Mouse (Mus musculus) kidney, embryonic 14.5 days (tissue): ENCODE data around the gene Ccdc9b. TPM values are rescaled to one million over a fixed set of nuclear protein-coding genes. Genes with fewer than 3 reads are reported as not detected.

ENCODE experiments used
- ATAC-seq: fragments of 200-750 bp; cut with Nextera tagmentation; 2 replicates; pipeline ENCODE4 v1.8.0; 2017; ENCODE audit warnings: moderate number of reproducible peaks, mild to moderate bottlenecking, moderate TSS enrichment, moderate library complexity; ENCODE audit not compliant: low FRiP score, low TSS enrichment
- H3K27ac ChIP-seq: fragments of 300-500 bp; sonication (generic); 2 replicates; pipeline ENCODE4 v1.5.1; 2014; ENCODE audit warnings: low read depth, mild to moderate bottlenecking, low read length, moderate library complexity, mixed read lengths
- H3K27me3 ChIP-seq: fragments of 300-500 bp; sonication (generic); 2 replicates; pipeline ENCODE4 v1.6.1; 2014; ENCODE audit warnings: mild to moderate bottlenecking, low read length; ENCODE audit not compliant: control insufficient read depth, insufficient read depth
- H3K36me3 ChIP-seq: fragments of 300-500 bp; sonication (generic); 2 replicates; pipeline ENCODE4 v1.6.1; 2014; ENCODE audit warnings: low read length, mixed read lengths; ENCODE audit not compliant: control insufficient read depth, insufficient read depth
- H3K4me1 ChIP-seq: fragments of 300-500 bp; sonication (generic); 2 replicates; pipeline ENCODE4 v1.6.1; 2014; ENCODE audit warnings: low read length, mixed read lengths; ENCODE audit not compliant: control insufficient read depth, insufficient read depth
- H3K4me2 ChIP-seq: fragments of 300-500 bp; sonication (generic); replicated peaks from 2 replicates; pipeline ENCODE4 v1.6.1; 2014; ENCODE audit warnings: low read depth, mild to moderate bottlenecking, low read length
- H3K4me3 ChIP-seq: fragments of 300-500 bp; sonication (generic); 2 replicates; pipeline ENCODE4 v1.5.1; 2014; ENCODE audit warnings: mild to moderate bottlenecking, low read length
- H3K9ac ChIP-seq: fragments of 300-500 bp; sonication (generic); 2 replicates; pipeline ENCODE4 v1.6.1; 2014; ENCODE audit warnings: low read depth, mild to moderate bottlenecking, low read length, moderate library complexity
- H3K9me3 ChIP-seq: fragments of 300-500 bp; sonication (generic); 2 replicates; pipeline ENCODE4 v1.6.1; 2016; ENCODE audit warnings: low read length; ENCODE audit not compliant: control insufficient read depth
- WGBS: fragments of 180-500 bp; shearing (Covaris S2); extraction: QIAGEN DNeasy Blood & Tissue Kit; methylation state at CpG from one replicate; pipeline ENCODE4 v1.1.7; 2014; 5-methylcytosine and 5-hydroxymethylcytosine counted together
- polyA plus RNA-seq: library from polyadenylated mRNA; unstranded; fragments of >200 nt; fragmentation: Nextera tagmentation; extraction: Ambion mirVana; gene quantifications from 2 replicates; pipeline ENCODE4 v1.2.1, GENCODE M21; 2014

Ccdc9b gene
- polyA plus RNA-seq, 1 experiment from 2014 or later = 0.68 TPM

DNA sequence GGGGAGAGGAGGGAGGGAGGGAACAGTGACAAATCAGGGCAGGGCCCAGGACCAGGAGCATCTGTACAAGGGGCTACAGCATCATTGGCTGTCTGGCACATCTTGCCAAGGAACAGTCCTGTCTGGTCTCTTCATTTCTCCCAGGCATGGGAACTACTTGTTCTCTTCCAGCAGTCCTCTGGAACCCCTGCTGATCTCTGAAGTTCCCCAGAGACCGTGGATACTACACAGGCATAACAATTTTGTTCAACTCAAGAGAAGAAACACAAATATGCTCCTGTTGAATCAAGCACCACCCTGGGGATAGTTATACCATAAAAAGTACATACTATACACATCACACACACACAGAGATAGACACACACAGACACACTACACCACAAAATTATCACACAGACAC, 18.7 kb upstream of the Ccdc9b start:
- Histone ChIP-seq H3K4me1 (peaks cover 6% of the 10 kb centered on the region; the same call in 1 of the 2 replicates), H3K27me3 (0 out of 2 replicates have a peak, but pooled peaks cover 4% of the 10 kb centered on the region), H3K9me3 (no peaks in the 10 kb centered on the region), H3K4me3 (no peak overlapping the region), H3K9ac (no peak overlapping the region), H3K4me2 (no peak overlapping the region), H3K36me3 (no peaks in the 10 kb centered on the region), H3K27ac (no peak overlapping the region)
- 59% methylated on average over 1 of the region's 1 CpGs for WGBS
- ATAC-seq = no peak

- H3K4me3 ChIP-seq = peak within 1 kb of the TSS; percentile 34
- no peak within 1 kb of the TSS for H3K27ac ChIP-seq
- no peaks in the 10 kb centered on the region for H3K36me3 ChIP-seq
- peaks cover 6% of the 10 kb centered on the region; the same call in 1 of the 2 replicates for H3K4me1 ChIP-seq
- 0 out of 2 replicates have a peak, but pooled peaks cover 4% of the 10 kb centered on the region for H3K27me3 ChIP-seq
- peak; percentile 91 for ATAC-seq
- 12% methylated on average over 39 of the region's 39 CpGs for WGBS
- H3K9me3 ChIP-seq = no peaks in the 10 kb centered on the region
- H3K9ac ChIP-seq = 0 out of 2 replicates have a peak within 1 kb of the TSS, but pooled peaks have one; percentile 7
- peak within 1 kb of the TSS; percentile 69 for H3K4me2 ChIP-seq
Observed at GRCm38 (mm10) chr2:118779504-118780480, 17.3 kb upstream of the Ccdc9b start, which contains the start of gene Disp2. Gene Disp2, plus strand, starts transcription at chr2:118779719.

- 0 out of 2 replicates have a peak overlapping the region, but pooled peaks have one; percentile 7 for H3K9ac ChIP-seq
- H3K27me3 ChIP-seq = 0 out of 2 replicates have a peak, but pooled peaks cover 4% of the 10 kb centered on the region
- H3K9me3 ChIP-seq = no peaks in the 10 kb centered on the region
- peak overlapping the region; percentile 69 for H3K4me2 ChIP-seq
- H3K4me3 ChIP-seq = peak overlapping the region; percentile 34
- H3K4me1 ChIP-seq = peaks cover 6% of the 10 kb centered on the region; the same call in 1 of the 2 replicates
- WGBS = 7% methylated on average over 10 of the region's 10 CpGs
- H3K27ac ChIP-seq = no peak overlapping the region
- 0 out of 2 replicates have a peak, but pooled peaks have one; percentile 20 for ATAC-seq
- H3K36me3 ChIP-seq = no peaks in the 10 kb centered on the region
Observed at GRCm38 (mm10) chr2:118779065-118779464, 16.6 kb upstream of the Ccdc9b start.

DNA sequence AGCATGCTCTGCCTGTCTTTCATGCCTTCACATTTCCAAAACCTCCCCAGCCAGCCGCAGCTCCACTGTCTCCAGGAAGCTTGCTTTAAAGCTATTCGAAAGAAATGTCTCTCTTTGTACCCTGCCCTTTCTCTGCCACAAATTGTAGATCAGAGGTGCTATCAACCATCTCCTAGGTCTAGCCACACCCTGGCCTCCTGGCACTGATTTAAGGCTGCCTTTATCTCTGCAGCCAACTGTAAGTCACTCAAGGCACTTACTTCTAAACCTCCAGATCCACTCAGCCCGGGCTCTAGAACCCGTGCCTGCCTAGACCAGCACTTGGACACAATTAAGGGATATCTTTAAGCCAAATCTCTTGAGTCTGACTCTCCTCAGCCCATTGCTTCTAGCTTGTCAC, 16.0 kb upstream of the Ccdc9b start:
- 74% methylated on average over 4 of the region's 4 CpGs for WGBS
- H3K9ac ChIP-seq = no peak overlapping the region
- no peak overlapping the region for H3K27ac ChIP-seq

DNA sequence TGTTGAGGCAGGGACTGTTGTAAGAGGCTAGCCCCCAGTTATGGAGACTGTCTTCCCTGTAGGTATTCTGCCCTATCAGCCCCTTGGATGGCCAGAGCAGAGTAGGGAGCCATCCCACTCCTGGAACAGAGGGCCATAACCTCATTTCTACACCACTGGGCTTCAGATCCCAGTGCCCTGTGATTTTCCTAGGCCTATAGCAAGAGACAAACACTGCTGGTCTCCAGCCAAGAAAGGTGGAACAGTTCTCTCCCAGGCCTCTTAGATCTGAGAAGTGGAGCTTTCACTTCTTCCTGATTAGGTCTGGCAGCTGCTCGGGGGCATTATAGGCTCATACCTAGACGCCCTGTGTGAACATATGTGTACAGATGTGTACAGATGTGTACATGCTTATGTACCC, 13.8 kb upstream of the Ccdc9b start:
- peaks cover 6% of the 10 kb centered on the region; the same call in 1 of the 2 replicates for H3K4me1 ChIP-seq
- no peaks in the 10 kb centered on the region for H3K36me3 ChIP-seq
- H3K27ac ChIP-seq = no peak overlapping the region
- no peak overlapping the region for H3K4me3 ChIP-seq
- no peak overlapping the region for H3K9ac ChIP-seq
- H3K9me3 ChIP-seq = no peaks in the 10 kb centered on the region
- H3K4me2 ChIP-seq = no peak overlapping the region
- no peak for ATAC-seq
- 0 out of 2 replicates have a peak, but pooled peaks cover 4% of the 10 kb centered on the region for H3K27me3 ChIP-seq
- WGBS = 69% methylated on average over 2 of the region's 2 CpGs

More for the DNA sequence above, 16.0 kb upstream of the Ccdc9b start:
- Histone ChIP-seq H3K4me2 (no peak overlapping the region), H3K27me3 (0 out of 2 replicates have a peak, but pooled peaks cover 4% of the 10 kb centered on the region), H3K9me3 (no peaks in the 10 kb centered on the region), H3K4me3 (no peak overlapping the region), H3K36me3 (no peaks in the 10 kb centered on the region), H3K4me1 (peaks cover 6% of the 10 kb centered on the region; the same call in 1 of the 2 replicates)
- ATAC-seq = no peak

DNA sequence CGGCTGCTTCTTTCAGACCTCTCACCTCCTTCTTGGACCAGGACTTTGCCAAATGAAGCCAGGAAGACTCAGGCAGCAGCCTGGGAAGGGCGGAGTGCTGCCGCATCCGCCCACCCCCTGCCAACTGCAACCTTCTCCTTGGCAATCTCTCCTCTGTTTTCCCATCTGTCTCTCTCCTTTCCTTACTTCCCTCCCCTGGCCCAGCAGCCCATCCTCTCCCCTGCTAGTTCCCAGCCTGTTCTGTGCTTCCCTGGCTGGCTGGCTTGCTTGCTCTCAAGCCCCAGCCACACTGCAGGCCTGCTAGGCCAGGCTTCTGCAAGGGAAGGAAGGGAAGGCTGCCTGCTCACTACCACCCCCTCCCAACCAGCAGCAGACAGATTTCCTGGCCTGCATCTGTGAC, 13.4 kb upstream of the Ccdc9b start:
- no peak overlapping the region for H3K27ac ChIP-seq
- WGBS = 56% methylated on average over 3 of the region's 4 CpGs
- ATAC-seq = no peak

GRCm38 (mm10) chr2:118775396-118775795, 12.9 kb upstream of the Ccdc9b start:
- no peak overlapping the region for H3K27ac ChIP-seq
- 0 out of 2 replicates have a peak, but pooled peaks cover 4% of the 10 kb centered on the region for H3K27me3 ChIP-seq
- peaks cover 6% of the 10 kb centered on the region; the same call in 1 of the 2 replicates for H3K4me1 ChIP-seq
- no peak for ATAC-seq
- no peak overlapping the region for H3K9ac ChIP-seq
- no peaks in the 10 kb centered on the region for H3K9me3 ChIP-seq
- 67% methylated on average over 1 of the region's 1 CpGs for WGBS
- H3K36me3 ChIP-seq = no peaks in the 10 kb centered on the region
- H3K4me2 ChIP-seq = no peak overlapping the region
- H3K4me3 ChIP-seq = no peak overlapping the region

More for the DNA sequence above, 13.4 kb upstream of the Ccdc9b start:
- H3K4me1 ChIP-seq = peaks cover 6% of the 10 kb centered on the region; the same call in 1 of the 2 replicates
- no peak overlapping the region for H3K9ac ChIP-seq
- H3K4me3 ChIP-seq = no peak overlapping the region
- 0 out of 2 replicates have a peak, but pooled peaks cover 4% of the 10 kb centered on the region for H3K27me3 ChIP-seq
- no peak overlapping the region for H3K4me2 ChIP-seq
- no peaks in the 10 kb centered on the region for H3K9me3 ChIP-seq
- H3K36me3 ChIP-seq = no peaks in the 10 kb centered on the region

DNA sequence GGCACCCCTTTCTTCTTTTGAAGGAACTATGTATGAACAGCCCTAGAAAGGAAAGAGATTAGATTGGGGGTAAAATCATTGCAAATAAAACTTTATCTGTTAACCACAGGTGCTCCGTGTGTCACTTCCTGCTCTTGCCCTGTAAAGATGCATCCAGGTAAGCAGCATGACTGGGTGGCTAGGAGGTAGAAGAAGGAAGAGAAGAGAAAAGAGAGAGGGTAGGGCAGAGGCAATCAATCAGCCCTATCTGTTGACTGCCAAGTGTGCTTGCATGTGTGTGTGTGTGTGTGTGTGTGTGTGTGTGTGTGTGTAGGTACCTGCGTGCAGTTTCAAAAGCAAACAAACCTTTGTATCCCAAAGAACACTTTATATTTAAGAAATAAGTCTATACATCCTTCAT, 12.1 kb upstream of the Ccdc9b start:
- H3K4me2 ChIP-seq = no peak overlapping the region
- H3K36me3 ChIP-seq = no peaks in the 10 kb centered on the region
- H3K4me1 ChIP-seq = peaks cover 6% of the 10 kb centered on the region; the same call in 1 of the 2 replicates
- no peak for ATAC-seq
- WGBS = 87% methylated on average over 2 of the region's 2 CpGs
- no peaks in the 10 kb centered on the region; the same call in 1 of the 2 replicates for H3K9me3 ChIP-seq
- no peaks in the 10 kb centered on the region for H3K27me3 ChIP-seq
- H3K9ac ChIP-seq = no peak overlapping the region
- H3K27ac ChIP-seq = no peak overlapping the region
- no peak overlapping the region for H3K4me3 ChIP-seq
